ENCODE assay signal across 27 mouse cellular contexts in the genomic region with DNA sequence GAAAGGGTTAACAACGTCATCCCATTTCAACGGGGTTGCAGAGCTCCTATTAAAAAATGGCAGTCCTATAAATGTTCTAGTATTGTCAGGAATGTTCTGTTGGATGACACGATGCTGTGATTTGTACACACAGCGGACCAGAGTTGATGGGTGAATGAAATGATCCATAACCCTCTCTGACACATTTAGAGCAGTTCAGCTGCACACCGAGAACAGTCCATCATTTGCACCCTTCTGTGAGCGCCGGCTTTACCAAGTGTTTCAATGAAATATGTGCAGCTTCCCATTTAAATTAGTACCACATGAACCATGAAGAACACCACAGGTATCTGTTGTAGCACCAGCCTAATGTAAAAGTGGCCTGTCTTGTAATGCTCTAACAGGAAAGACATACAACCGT.
DNase-seq lines count a peak whose midpoint lies in the region; ATAC-seq lines count a peak whose summit lies in the region.
"Had no signal": no experiment of that assay in that cellular context is flagged by ENCODE, and none has a peak within 500 bp of the region (broad histone marks: within the 10 kb centered on the region; RNA-seq: fewer than 3 reads in every experiment).

No protein-coding gene starts in this region.

- no peak overlapping the region for H3K9ac ChIP-seq in hindbrain, embryonic 12.5 days
- no peak overlapping the region for H3K9ac ChIP-seq in limb, embryonic 13.5 days
- no peak overlapping the region for H3K9ac ChIP-seq in neural tube, embryonic 13.5 days
- H3K9ac ChIP-seq: embryonic facial prominence, embryonic 12.5 days; forebrain, postnatal 0 days; limb, embryonic 15.5 days; liver, embryonic 14.5 days; lung, embryonic 15.5 days had no signal

- DNase-seq in hindbrain, embryonic 10.5 days (ENCODE audit: low spot score), result no peak
- DNase-seq in forelimb bud, embryonic 11.5 days (ENCODE audit: low read depth, low spot score), result peak; percentile 60
- DNase-seq in frontal cortex, postnatal 14 days (ENCODE audit: low spot score in 2 of 2), result no peak
- DNase-seq in cerebellum, adult 11 months, result no peak
- DNase-seq in cerebellum, adult 8-10 months, result no peak
- DNase-seq: adrenal gland, postnatal 10 days; cerebellum, adult 2 months; cerebellum, postnatal 36 days; forebrain, postnatal 0 days; gastrocnemius, postnatal 36 days; heart, adult 2 months; kidney, adult 8-10 months; kidney, postnatal 25 days; lung, postnatal 36 days; right cerebral cortex, adult 18-20 months had no signal

- 0 out of 2 replicates have a peak, but pooled peaks have one; percentile 46 for ATAC-seq in hindbrain, embryonic 12.5 days (ENCODE audit: low FRiP score)
- ATAC-seq in limb, embryonic 13.5 days (ENCODE audit: low FRiP score, low read depth), result peak; percentile 40; the same call in 1 of the 2 replicates
- peak; percentile 83 for ATAC-seq in neural tube, embryonic 13.5 days (ENCODE audit: low read depth)
- ATAC-seq: forebrain, postnatal 0 days; inflammation-experienced regulatory T-cells, adult 6 months; midbrain, embryonic 16.5 days had no signal

- H3K4me2 ChIP-seq in hindbrain, embryonic 12.5 days (replicated peaks), result no peak overlapping the region
- H3K4me2 ChIP-seq in limb, embryonic 13.5 days (replicated peaks), result peak overlapping the region; percentile 42
- no peak overlapping the region for H3K4me2 ChIP-seq in neural tube, embryonic 13.5 days
- H3K4me2 ChIP-seq: embryonic facial prominence, embryonic 12.5 days; limb, embryonic 15.5 days; lung, embryonic 15.5 days had no signal

- no peaks in the 10 kb centered on the region for H3K36me3 ChIP-seq in hindbrain, embryonic 12.5 days
- no peaks in the 10 kb centered on the region for H3K36me3 ChIP-seq in hindbrain, embryonic 10.5 days
- no peaks in the 10 kb centered on the region for H3K36me3 ChIP-seq in limb, embryonic 13.5 days
- no peaks in the 10 kb centered on the region for H3K36me3 ChIP-seq in neural tube, embryonic 13.5 days
- H3K36me3 ChIP-seq: embryonic facial prominence, embryonic 12.5 days; limb, embryonic 15.5 days; lung, embryonic 15.5 days had no signal

- H3K4me3 ChIP-seq in hindbrain, embryonic 12.5 days, result no peak overlapping the region
- H3K4me3 ChIP-seq in hindbrain, embryonic 10.5 days, result no peak overlapping the region
- H3K4me3 ChIP-seq in limb, embryonic 13.5 days, result no peak overlapping the region
- H3K4me3 ChIP-seq in neural tube, embryonic 13.5 days, result no peak overlapping the region
- H3K4me3 ChIP-seq: embryonic facial prominence, embryonic 12.5 days; heart, adult 2 months; layer of hippocampus, adult 2 months; limb, embryonic 15.5 days; lung, embryonic 15.5 days; megakaryocyte, embryonic 14.5 days had no signal

- H3K9me3 ChIP-seq in hindbrain, embryonic 12.5 days (replicated peaks), result no peaks in the 10 kb centered on the region
- H3K9me3 ChIP-seq in hindbrain, embryonic 10.5 days, result no peaks in the 10 kb centered on the region
- no peaks in the 10 kb centered on the region for H3K9me3 ChIP-seq in limb, embryonic 13.5 days
- no peaks in the 10 kb centered on the region for H3K9me3 ChIP-seq in neural tube, embryonic 13.5 days
- H3K9me3 ChIP-seq: embryonic facial prominence, embryonic 12.5 days; limb, embryonic 15.5 days; lung, embryonic 15.5 days had no signal

- H3K27ac ChIP-seq in hindbrain, embryonic 12.5 days, result no peak overlapping the region
- no peak overlapping the region for H3K27ac ChIP-seq in hindbrain, embryonic 10.5 days
- no peak overlapping the region for H3K27ac ChIP-seq in limb, embryonic 13.5 days
- H3K27ac ChIP-seq in neural tube, embryonic 13.5 days (replicated peaks), result no peak overlapping the region
- H3K27ac ChIP-seq: embryonic facial prominence, embryonic 12.5 days; heart, adult 2 months; layer of hippocampus, adult 2 months; limb, embryonic 15.5 days; liver, embryonic 14.5 days; lung, embryonic 15.5 days; stomach, postnatal 0 days had no signal

- H3K4me1 ChIP-seq in hindbrain, embryonic 12.5 days, result peaks cover 2% of the 10 kb centered on the region; the same call in 1 of the 2 replicates
- H3K4me1 ChIP-seq in hindbrain, embryonic 10.5 days (replicated peaks), result peaks cover 2% of the 10 kb centered on the region; the same call in 1 of the 2 replicates
- 0 out of 2 replicates have a peak, but pooled peaks cover 6% of the 10 kb centered on the region for H3K4me1 ChIP-seq in limb, embryonic 13.5 days
- peaks cover 15% of the 10 kb centered on the region for H3K4me1 ChIP-seq in neural tube, embryonic 13.5 days (replicated peaks)
- H3K4me1 ChIP-seq: embryonic facial prominence, embryonic 12.5 days; megakaryocyte, embryonic 14.5 days had no signal

- 62% methylated on average over 8 of the region's 8 CpGs for WGBS in hindbrain, embryonic 12.5 days
- 81% methylated on average over 8 of the region's 8 CpGs for WGBS in hindbrain, embryonic 10.5 days
- 24% methylated on average over 8 of the region's 8 CpGs for WGBS in limb, embryonic 13.5 days
- 43% methylated on average over 8 of the region's 8 CpGs for WGBS in neural tube, embryonic 13.5 days

- no peaks in the 10 kb centered on the region for H3K27me3 ChIP-seq in hindbrain, embryonic 12.5 days
- H3K27me3 ChIP-seq in hindbrain, embryonic 10.5 days (ENCODE audit: insufficient read depth, poor library complexity, severe bottlenecking), result no peaks in the 10 kb centered on the region
- no peaks in the 10 kb centered on the region for H3K27me3 ChIP-seq in limb, embryonic 13.5 days
- no peaks in the 10 kb centered on the region for H3K27me3 ChIP-seq in neural tube, embryonic 13.5 days
- H3K27me3 ChIP-seq: embryonic facial prominence, embryonic 12.5 days; limb, embryonic 15.5 days; lung, embryonic 15.5 days; megakaryocyte, embryonic 14.5 days had no signal
